Mouse (Mus musculus) thymus, adult 2 months (tissue): Measurements from ENCODE around the gene Zdhhc6.

Source experiments
- CTCF ChIP-seq: fragments of 200-500 bp; IDR thresholded peaks from 2 replicates; pipeline ENCODE4 v1.5.1; 2012; ENCODE audit warnings: mild to moderate bottlenecking, control low read depth, low read length, moderate library complexity, borderline replicate concordance; ENCODE audit not compliant: control insufficient read depth, poor library complexity, insufficient read depth; ENCODE audit errors: extremely low read depth
- POLR2A ChIP-seq: fragments of 200-500 bp; IDR thresholded peaks from 2 replicates; pipeline ENCODE4 v1.6.1; 2012; ENCODE audit warnings: mild to moderate bottlenecking, low read length, control low read depth, moderate library complexity; ENCODE audit not compliant: control insufficient read depth, poor library complexity, insufficient read depth; ENCODE audit errors: extremely low read depth

GRCm38 (mm10) chr19:55293175-55293574 lies 22.7 kb downstream of the Zdhhc6 start:
- no peak for TF ChIP-seq POLR2A
- no peak for TF ChIP-seq CTCF
